Mouse (Mus musculus) kidney, adult 2 months (tissue): ENCODE data around the gene Brap.

Source experiments
- CTCF ChIP-seq: fragments of 200-500 bp; conservative IDR thresholded peaks from 2 replicates; pipeline ENCODE4 v1.5.1; 2011; ENCODE audit warnings: low read depth, mild to moderate bottlenecking, control low read depth, low read length, moderate library complexity, mixed read lengths; ENCODE audit not compliant: insufficient read depth, insufficient read length
- POLR2A ChIP-seq: fragments of 200-500 bp; IDR thresholded peaks from one replicate; pipeline ENCODE4 v1.6.1; 2011; ENCODE audit warnings: low read depth, low read length, control low read depth

DNA sequence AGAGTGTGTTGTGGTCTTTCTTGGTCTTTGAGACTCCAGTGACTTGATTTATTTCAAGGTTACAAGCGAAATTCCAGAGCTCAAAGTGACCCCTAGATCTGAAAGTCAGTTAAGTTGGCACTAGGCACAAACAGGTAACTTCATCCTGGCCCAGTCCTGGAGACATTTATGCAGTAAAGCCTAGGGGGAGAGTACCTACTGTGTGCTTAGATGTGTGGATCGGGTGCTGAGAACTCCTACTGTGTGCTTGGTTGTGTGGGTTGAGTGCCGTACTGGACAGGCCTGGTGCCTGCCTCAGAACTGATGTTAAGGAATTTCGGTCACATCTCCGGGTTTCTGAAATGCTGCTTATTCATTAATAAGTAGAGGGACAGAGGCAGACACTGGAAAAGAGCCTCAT, 1.1 kb downstream of the Brap start:
- TF ChIP-seq CTCF (no peak), POLR2A (no peak)
